Comparison of ENCODE assay signal across 9 mouse cellular contexts in genomic region chr11:69853994-69854393, GRCm38 (mm10). TPM values are rescaled to one million over a fixed set of nuclear protein-coding genes. Genes with fewer than 3 reads are reported as not detected.
DNase-seq lines count a peak whose midpoint lies in the region; ATAC-seq and TF ChIP-seq lines count a peak whose summit lies in the region.
"Had no signal": no experiment of that assay in that cellular context is flagged by ENCODE, and none has a peak within 500 bp of the region (broad histone marks: within the 10 kb centered on the region; RNA-seq: fewer than 3 reads in every experiment).

No protein-coding gene starts in this region.

- peaks cover 14% of the 10 kb centered on the region; the same call in 1 of the 2 replicates for H3K36me3 ChIP-seq in hindbrain, embryonic 15.5 days
- H3K36me3 ChIP-seq in hindbrain, embryonic 14.5 days (replicated peaks; ENCODE audit: control insufficient read depth, insufficient read depth) = peaks cover 27% of the 10 kb centered on the region
- peaks cover 42% of the 10 kb centered on the region for H3K36me3 ChIP-seq in embryonic facial prominence, embryonic 10.5 days (replicated peaks)
- H3K36me3 ChIP-seq in liver, embryonic 14.5 days (replicated peaks; ENCODE audit: control insufficient read depth, insufficient read depth, low read depth) = peaks cover 17% of the 10 kb centered on the region

- H3K27me3 ChIP-seq in hindbrain, embryonic 15.5 days = peaks cover 18% of the 10 kb centered on the region
- H3K27me3 ChIP-seq in hindbrain, embryonic 14.5 days (ENCODE audit: control insufficient read depth, insufficient read depth, low read length) = peaks cover 16% of the 10 kb centered on the region
- peaks cover 32% of the 10 kb centered on the region for H3K27me3 ChIP-seq in embryonic facial prominence, embryonic 10.5 days (replicated peaks; ENCODE audit: low read depth, poor library complexity, severe bottlenecking)
- peaks cover 7% of the 10 kb centered on the region for H3K27me3 ChIP-seq in liver, embryonic 14.5 days (ENCODE audit: control insufficient read depth, insufficient read depth, low read length)

- peak; percentile 97 for TF ChIP-seq EP300 in liver, embryonic 14.5 days (IDR thresholded peaks at IDR 0.05; ENCODE audit: low read depth)

- no peak for DNase-seq in hindbrain, embryonic 14.5 days (ENCODE audit: low spot score)
- peak; percentile 54 for DNase-seq in ES-CJ7 (ENCODE audit: low read depth, low spot score)
- no peak for DNase-seq in embryonic facial prominence, embryonic 10.5 days (ENCODE audit: low spot score)
- peak; percentile 98 for DNase-seq in liver, embryonic 14.5 days (ENCODE audit: low read depth in 3 of 3, low spot score in 3 of 3)
- no peak for DNase-seq in left cerebral cortex, postnatal 14 days (ENCODE audit: low spot score in 2 of 2)
- no peak for DNase-seq in cerebellum, adult 11-12 months
- DNase-seq in left cerebral cortex, adult 11 months (ENCODE audit: low spot score) = no peak

- H3K4me1 ChIP-seq in hindbrain, embryonic 15.5 days (replicated peaks) = peaks cover 4% of the 10 kb centered on the region; the same call in 1 of the 2 replicates
- H3K4me1 ChIP-seq in hindbrain, embryonic 14.5 days (replicated peaks; ENCODE audit: control insufficient read depth, insufficient read depth, low read length) = no peaks in the 10 kb centered on the region
- H3K4me1 ChIP-seq in embryonic facial prominence, embryonic 10.5 days = peaks cover 27% of the 10 kb centered on the region
- peaks cover 39 to 51% of the 10 kb centered on the region in 2 experiments for H3K4me1 ChIP-seq in liver, embryonic 14.5 days (replicated peaks; ENCODE audit: control insufficient read depth in 2 of 2, insufficient read depth in 2 of 2, low read length in 1 of 2)

- no peak overlapping the region for H3K9ac ChIP-seq in hindbrain, embryonic 15.5 days
- no peak overlapping the region for H3K9ac ChIP-seq in hindbrain, embryonic 14.5 days
- peak overlapping the region; percentile 71 for H3K9ac ChIP-seq in liver, embryonic 14.5 days (replicated peaks)

- TF ChIP-seq CTCF in liver, embryonic 14.5 days (IDR thresholded peaks at IDR 0.05; ENCODE audit: low read depth) = no peak

- no peak overlapping the region for H3K27ac ChIP-seq in hindbrain, embryonic 15.5 days (replicated peaks)
- no peak overlapping the region for H3K27ac ChIP-seq in hindbrain, embryonic 14.5 days
- H3K27ac ChIP-seq in embryonic facial prominence, embryonic 10.5 days (replicated peaks) = 0 out of 2 replicates have a peak overlapping the region, but pooled peaks have one; percentile 41
- peak overlapping the region; percentile 99 for H3K27ac ChIP-seq in liver, embryonic 14.5 days
- H3K27ac ChIP-seq: kidney, postnatal 0 days had no signal

- no peak overlapping the region for H3K4me3 ChIP-seq in hindbrain, embryonic 15.5 days
- H3K4me3 ChIP-seq in hindbrain, embryonic 14.5 days (replicated peaks; ENCODE audit: low read length) = no peak overlapping the region
- H3K4me3 ChIP-seq in embryonic facial prominence, embryonic 10.5 days = 0 out of 2 replicates have a peak overlapping the region, but pooled peaks have one; percentile 14
- H3K4me3 ChIP-seq in liver, embryonic 14.5 days (ENCODE audit: insufficient read depth in 1 of 2, low read depth in 2 of 2, low read length in 2 of 2) = peak overlapping the region; percentile 46 to 47

- intact Hi-C loops in left cerebral cortex, postnatal 14 days (cut with DNase I) = no loop called here

- ATAC-seq in hindbrain, embryonic 15.5 days (ENCODE audit: low FRiP score, low read depth) = 0 out of 2 replicates have a peak, but pooled peaks have one; percentile 33
- ATAC-seq in hindbrain, embryonic 14.5 days (ENCODE audit: low FRiP score) = no peak
- peak; percentile 96 for ATAC-seq in liver, embryonic 14.5 days (ENCODE audit: insufficient read depth)

- H3K9me3 ChIP-seq in hindbrain, embryonic 15.5 days = no peaks in the 10 kb centered on the region
- no peaks in the 10 kb centered on the region for H3K9me3 ChIP-seq in hindbrain, embryonic 14.5 days (ENCODE audit: control insufficient read depth, low read length)
- no peaks in the 10 kb centered on the region for H3K9me3 ChIP-seq in embryonic facial prominence, embryonic 10.5 days
- H3K9me3 ChIP-seq in liver, embryonic 14.5 days (ENCODE audit: control insufficient read depth, low read length) = no peaks in the 10 kb centered on the region

- no peak overlapping the region for H3K4me2 ChIP-seq in hindbrain, embryonic 15.5 days
- no peak overlapping the region for H3K4me2 ChIP-seq in hindbrain, embryonic 14.5 days (replicated peaks)
- peak overlapping the region; percentile 86 for H3K4me2 ChIP-seq in liver, embryonic 14.5 days (ENCODE audit: low read depth)

- WGBS in hindbrain, embryonic 15.5 days = 75% methylated on average over 7 of the region's 7 CpGs
- 74% methylated on average over 7 of the region's 7 CpGs for WGBS in hindbrain, embryonic 14.5 days
- 77% methylated on average over 7 of the region's 7 CpGs for WGBS in embryonic facial prominence, embryonic 10.5 days
- WGBS in liver, embryonic 14.5 days (ENCODE audit: insufficient replicate concordance) = 7% methylated on average over 7 of the region's 7 CpGs

RNA-seq across cellular contexts. Expression of gene Tnk1, which starts 4.5 kb away (rescaled TPM):
- 0.10 and 0.12 TPM in 2 replicates for polyA plus RNA-seq in hindbrain, embryonic 15.5 days (2015; fragmentation: Nextera tagmentation; extraction: Ambion mirVana)
- polyA plus RNA-seq in hindbrain, embryonic 14.5 days (2014; fragmentation: Nextera tagmentation; extraction: Ambion mirVana) = not detected in 2 replicates
- polyA plus RNA-seq in embryonic facial prominence, embryonic 10.5 days (2016; fragmentation: Nextera tagmentation; extraction: Ambion mirVana) = 2.3 and 3.1 TPM in 2 replicates
- polyA plus RNA-seq in liver, embryonic 14.5 days (2012; rRNA removed) = 1.2 TPM in 2 replicates
- polyA plus RNA-seq in liver, embryonic 14.5 days (2014; fragmentation: Nextera tagmentation; extraction: Ambion mirVana) = 0.43 and 0.80 TPM in 2 replicates
- total RNA-seq in left cerebral cortex, postnatal 14 days (2021) = not detected

RNA-seq across cellular contexts. Expression of gene Plscr3, which starts 7.8 kb away (rescaled TPM):
- 46.0 and 47.5 TPM in 2 replicates for polyA plus RNA-seq in hindbrain, embryonic 15.5 days (2015; fragmentation: Nextera tagmentation; extraction: Ambion mirVana)
- polyA plus RNA-seq in hindbrain, embryonic 14.5 days (2014; fragmentation: Nextera tagmentation; extraction: Ambion mirVana) = 39.3 and 39.8 TPM in 2 replicates
- 106 and 111 TPM in 2 replicates for polyA plus RNA-seq in embryonic facial prominence, embryonic 10.5 days (2016; fragmentation: Nextera tagmentation; extraction: Ambion mirVana)
- 18.0 and 20.0 TPM in 2 replicates for polyA plus RNA-seq in liver, embryonic 14.5 days (2012; rRNA removed)
- polyA plus RNA-seq in liver, embryonic 14.5 days (2014; fragmentation: Nextera tagmentation; extraction: Ambion mirVana) = 22.8 and 25.0 TPM in 2 replicates
- total RNA-seq in left cerebral cortex, postnatal 14 days (2021) = 10 to 100 TPM; 19.5 to 22.3 TPM

RNA-seq across cellular contexts. Expression of gene Tmem256, which starts 15.7 kb away (rescaled TPM):
- polyA plus RNA-seq in hindbrain, embryonic 15.5 days (2015; fragmentation: Nextera tagmentation; extraction: Ambion mirVana) = 375 and 391 TPM in 2 replicates
- 321 and 409 TPM in 2 replicates for polyA plus RNA-seq in hindbrain, embryonic 14.5 days (2014; fragmentation: Nextera tagmentation; extraction: Ambion mirVana)
- polyA plus RNA-seq in embryonic facial prominence, embryonic 10.5 days (2016; fragmentation: Nextera tagmentation; extraction: Ambion mirVana) = 321 and 340 TPM in 2 replicates
- polyA plus RNA-seq in liver, embryonic 14.5 days (2012; rRNA removed) = 143 and 197 TPM in 2 replicates
- 384 and 393 TPM in 2 replicates for polyA plus RNA-seq in liver, embryonic 14.5 days (2014; fragmentation: Nextera tagmentation; extraction: Ambion mirVana)
- total RNA-seq in left cerebral cortex, postnatal 14 days (2021) = 100 to 1,000 TPM; 160 to 167 TPM

RNA-seq across cellular contexts. Expression of gene Nlgn2, which starts 16.4 kb away (rescaled TPM):
- 20.9 and 21.0 TPM in 2 replicates for polyA plus RNA-seq in hindbrain, embryonic 15.5 days (2015; fragmentation: Nextera tagmentation; extraction: Ambion mirVana)
- 22.3 and 24.7 TPM in 2 replicates for polyA plus RNA-seq in hindbrain, embryonic 14.5 days (2014; fragmentation: Nextera tagmentation; extraction: Ambion mirVana)
- 4.7 and 5.4 TPM in 2 replicates for polyA plus RNA-seq in embryonic facial prominence, embryonic 10.5 days (2016; fragmentation: Nextera tagmentation; extraction: Ambion mirVana)
- polyA plus RNA-seq in liver, embryonic 14.5 days (2012; rRNA removed) = 2.0 and 2.2 TPM in 2 replicates
- polyA plus RNA-seq in liver, embryonic 14.5 days (2014; fragmentation: Nextera tagmentation; extraction: Ambion mirVana) = 0.48 and 0.76 TPM in 2 replicates
- 100 to 1,000 TPM; 277 to 281 TPM for total RNA-seq in left cerebral cortex, postnatal 14 days (2021)

RNA-seq across cellular contexts. Expression of gene Tmem95, which starts 23.8 kb away (rescaled TPM):
- polyA plus RNA-seq in hindbrain, embryonic 15.5 days (2015; fragmentation: Nextera tagmentation; extraction: Ambion mirVana) = not detected in 2 replicates
- polyA plus RNA-seq in hindbrain, embryonic 14.5 days (2014; fragmentation: Nextera tagmentation; extraction: Ambion mirVana) = not detected in 2 replicates
- polyA plus RNA-seq in embryonic facial prominence, embryonic 10.5 days (2016; fragmentation: Nextera tagmentation; extraction: Ambion mirVana) = 0.31 TPM in 1 of 2 replicates, not detected in the other
- not detected in 2 replicates for polyA plus RNA-seq in liver, embryonic 14.5 days (2012; rRNA removed)
- not detected in 2 replicates for polyA plus RNA-seq in liver, embryonic 14.5 days (2014; fragmentation: Nextera tagmentation; extraction: Ambion mirVana)
- not detected for total RNA-seq in left cerebral cortex, postnatal 14 days (2021)
- polyA plus RNA-seq: kidney, postnatal 0 days had no signal

Comparison
In these comparisons a context has a peak if more than half of its experiments do, and no peak if none do; other contexts are left out.
1. H3K27ac ChIP-seq: peak in embryonic facial prominence, embryonic 10.5 days (single experiment) and liver, embryonic 14.5 days (single experiment); none in hindbrain, embryonic 15.5 days (single experiment) and hindbrain, embryonic 14.5 days (single experiment).
2. H3K4me3 ChIP-seq: peak in embryonic facial prominence, embryonic 10.5 days (single experiment) and liver, embryonic 14.5 days (2 of 2); none in hindbrain, embryonic 15.5 days (single experiment) and hindbrain, embryonic 14.5 days (single experiment).
3. DNase-seq: peak in ES-CJ7 (single experiment) and liver, embryonic 14.5 days (3 of 3); none in hindbrain, embryonic 14.5 days (single experiment), embryonic facial prominence, embryonic 10.5 days (single experiment), left cerebral cortex, postnatal 14 days (0 of 2), cerebellum, adult 11-12 months (single experiment) and left cerebral cortex, adult 11 months (single experiment).